Mouse (Mus musculus) ES-Bruce4 (cell line): ENCODE measurements at regions not wholly inside any gene's neighbourhood (a gene's known extent, or its start where the extent isn't known, plus 50 kb on each side); places are given as distances from the start of the nearest gene placed in this dataset.

Source experiments
- H3K27ac ChIP-seq: 2 replicates; pipeline ENCODE4 v1.5.1; 2012; ENCODE audit warnings: low read length, inconsistent platforms; ENCODE audit not compliant: insufficient read depth
- H3K27me3 ChIP-seq: 2 replicates; pipeline ENCODE4 v1.6.1; 2012; ENCODE audit warnings: mild to moderate bottlenecking, low read length, inconsistent platforms; ENCODE audit not compliant: control insufficient read depth, poor library complexity, insufficient read depth, severe bottlenecking
- H3K36me3 ChIP-seq: 2 replicates; pipeline ENCODE4 v1.6.1; 2012; ENCODE audit warnings: inconsistent platforms, mild to moderate bottlenecking, low read length, moderate library complexity; ENCODE audit not compliant: control insufficient read depth, poor library complexity, insufficient read depth, severe bottlenecking
- H3K4me1 ChIP-seq: one replicate; pipeline ENCODE4 v1.8.1; 2011; ENCODE audit warnings: low read length; ENCODE audit not compliant: control insufficient read depth, insufficient read depth
- H3K4me3 ChIP-seq: 2 replicates; pipeline ENCODE4 v1.5.1; 2011; ENCODE audit warnings: low read depth, mild to moderate bottlenecking, low read length
- H3K9ac ChIP-seq: 2 replicates; pipeline ENCODE4 v1.6.1; 2012; ENCODE audit warnings: low read depth, mild to moderate bottlenecking, inconsistent platforms; ENCODE audit not compliant: poor library complexity, severe bottlenecking
- H3K9me3 ChIP-seq: replicated peaks from 2 replicates; pipeline ENCODE4 v1.6.1; 2012; ENCODE audit warnings: mild to moderate bottlenecking, low read length, inconsistent platforms; ENCODE audit not compliant: control insufficient read depth, poor library complexity, insufficient read depth, severe bottlenecking
- CTCF ChIP-seq: IDR thresholded peaks from one replicate; pipeline ENCODE4 v1.8.1; 2011; ENCODE audit warnings: low read depth, low read length
- EP300 ChIP-seq: IDR thresholded peaks from 2 replicates; pipeline ENCODE4 v1.6.1; 2011; ENCODE audit warnings: low read depth, low read length; ENCODE audit not compliant: insufficient read depth
- POLR2A ChIP-seq: IDR thresholded peaks from one replicate; pipeline ENCODE4 v1.8.1; 2011; ENCODE audit warnings: low read length; ENCODE audit not compliant: insufficient read depth

GRCm38 (mm10) chr12:56234571-56234970 lies 111.1 kb downstream of the Mbip start:
- Histone ChIP-seq H3K36me3 (no peaks in the 10 kb centered on the region), H3K9me3 (no peaks in the 10 kb centered on the region), H3K27ac (no peak overlapping the region), H3K4me3 (no peak overlapping the region), H3K4me1 (no peaks in the 10 kb centered on the region), H3K9ac (no peak overlapping the region), H3K27me3 (no peaks in the 10 kb centered on the region; the same call in 1 of the 2 replicates)
- no peak for TF ChIP-seq EP300
- no peak for TF ChIP-seq POLR2A
- no peak for TF ChIP-seq CTCF

GRCm38 (mm10) chr12:56233209-56233608 lies 112.5 kb downstream of the Mbip start:
- Histone ChIP-seq H3K9ac (no peak overlapping the region), H3K27ac (no peak overlapping the region), H3K36me3 (no peaks in the 10 kb centered on the region), H3K27me3 (no peaks in the 10 kb centered on the region; the same call in 1 of the 2 replicates), H3K4me3 (no peak overlapping the region), H3K4me1 (no peaks in the 10 kb centered on the region), H3K9me3 (no peaks in the 10 kb centered on the region)
- no peak for TF ChIP-seq EP300
- no peak for TF ChIP-seq CTCF
- TF ChIP-seq POLR2A, result no peak

- H3K9ac ChIP-seq, result no peak overlapping the region
- H3K4me1 ChIP-seq, result no peaks in the 10 kb centered on the region
- H3K27me3 ChIP-seq, result no peaks in the 10 kb centered on the region; the same call in 1 of the 2 replicates
- no peaks in the 10 kb centered on the region for H3K36me3 ChIP-seq
- no peaks in the 10 kb centered on the region for H3K9me3 ChIP-seq
- H3K4me3 ChIP-seq, result no peak overlapping the region
- TF ChIP-seq POLR2A (no peak), EP300 (no peak), CTCF (no peak)
- no peak overlapping the region for H3K27ac ChIP-seq
These were observed 121.4 kb downstream of the Mbip start for GRCm38 (mm10) chr12:56224142-56224895.

GRCm38 (mm10) chr12:56193524-56193923 lies 152.2 kb downstream of the Mbip start:
- no peaks in the 10 kb centered on the region for H3K9me3 ChIP-seq
- no peak overlapping the region for H3K27ac ChIP-seq
- no peak for TF ChIP-seq POLR2A
- TF ChIP-seq CTCF, result no peak
- TF ChIP-seq EP300, result no peak
- no peak overlapping the region for H3K9ac ChIP-seq
- no peaks in the 10 kb centered on the region for H3K36me3 ChIP-seq
- H3K4me3 ChIP-seq, result no peak overlapping the region
- H3K4me1 ChIP-seq, result no peaks in the 10 kb centered on the region
- no peaks in the 10 kb centered on the region for H3K27me3 ChIP-seq

GRCm38 (mm10) chr12:56189562-56189961 lies 156.1 kb downstream of the Mbip start:
- H3K9ac ChIP-seq, result no peak overlapping the region
- H3K27me3 ChIP-seq, result no peaks in the 10 kb centered on the region
- no peaks in the 10 kb centered on the region for H3K9me3 ChIP-seq
- H3K36me3 ChIP-seq, result no peaks in the 10 kb centered on the region
- no peaks in the 10 kb centered on the region for H3K4me1 ChIP-seq
- H3K4me3 ChIP-seq, result no peak overlapping the region
- no peak overlapping the region for H3K27ac ChIP-seq
- TF ChIP-seq CTCF (no peak), EP300 (no peak), POLR2A (no peak)

- TF ChIP-seq EP300 (no peak), CTCF (no peak), POLR2A (no peak)
- H3K4me3 ChIP-seq, result no peak overlapping the region
- no peaks in the 10 kb centered on the region for H3K4me1 ChIP-seq
- H3K9ac ChIP-seq, result no peak overlapping the region
- no peak overlapping the region for H3K27ac ChIP-seq
- H3K27me3 ChIP-seq, result no peaks in the 10 kb centered on the region
- no peaks in the 10 kb centered on the region for H3K36me3 ChIP-seq
- no peaks in the 10 kb centered on the region for H3K9me3 ChIP-seq
These were observed 185.0 kb downstream of the Mbip start for GRCm38 (mm10) chr12:56160736-56161135.
